Mouse (Mus musculus) erythroblast, embryonic 14.5 days (primary cell): ENCODE results near the gene Crabp1.

Experiments
- GATA1 ChIP-seq: IDR thresholded peaks from 2 replicates; pipeline ENCODE4 v1.6.1; 2012; ENCODE audit warnings: low read length, inconsistent platforms, mixed read lengths
- TAL1 ChIP-seq: IDR thresholded peaks from 3 replicates; pipeline ENCODE4 v1.6.1; 2012; ENCODE audit warnings: low read length, inconsistent platforms, mixed read lengths

GRCm38 (mm10) chr9:54752201-54752943 is 12.2 kb upstream of the Crabp1 start:
- TF ChIP-seq GATA1 (no peak), TAL1 (no peak)
